Mouse (Mus musculus): ENCODE results near the gene Arl15.

- TF ChIP-seq GATA1 (IDR thresholded peaks at IDR 0.05; ENCODE audit: borderline replicate concordance, low read length) (no peak), FLI1 (IDR thresholded peaks at IDR 0.05; ENCODE audit: low read length) (no peak)
These were observed 21.6 kb downstream of the Arl15 start for GRCm38 (mm10) chr13:113815697-113816420.
